Mouse (Mus musculus) right cerebral cortex, postnatal 14 days (tissue): ENCODE measurements around the gene Ldha.
A peak's percentile ranks its signal among the peaks of the same experiment; 100 is the strongest.

Source experiments
- DNase-seq: peaks from one replicate; pipeline ENCODE4 v3.0.0; 2022

The Ldha gene

DNA sequence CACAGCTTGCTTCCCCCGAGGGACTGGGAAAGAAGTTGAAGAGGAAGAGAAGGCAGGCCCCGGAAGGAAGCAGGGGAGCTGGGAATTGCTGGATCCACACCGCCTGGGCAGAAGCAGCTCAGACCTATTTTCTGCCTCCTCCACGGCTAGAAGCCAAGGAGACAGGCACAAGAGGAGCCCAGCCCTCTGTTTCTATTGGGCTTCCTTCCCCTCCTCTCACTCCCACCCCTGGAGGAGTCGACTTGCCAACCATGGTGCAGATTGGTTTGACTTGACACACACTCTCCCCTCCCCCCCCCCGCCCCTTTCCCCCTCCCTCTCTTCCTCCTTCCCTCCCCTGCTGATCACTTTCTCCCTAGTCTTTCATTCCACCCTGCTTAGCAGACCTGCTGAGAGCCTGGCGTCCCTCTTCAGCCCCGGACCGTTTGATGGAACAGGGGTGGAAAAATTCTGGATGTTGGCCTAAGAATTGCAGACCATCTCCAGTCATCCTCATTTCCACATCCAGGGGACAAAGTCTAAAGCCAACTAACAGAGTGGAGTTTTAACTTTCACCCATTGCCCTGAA is 3.1 kb upstream of the Ldha start:
- peak; percentile 35 for DNase-seq

DNA sequence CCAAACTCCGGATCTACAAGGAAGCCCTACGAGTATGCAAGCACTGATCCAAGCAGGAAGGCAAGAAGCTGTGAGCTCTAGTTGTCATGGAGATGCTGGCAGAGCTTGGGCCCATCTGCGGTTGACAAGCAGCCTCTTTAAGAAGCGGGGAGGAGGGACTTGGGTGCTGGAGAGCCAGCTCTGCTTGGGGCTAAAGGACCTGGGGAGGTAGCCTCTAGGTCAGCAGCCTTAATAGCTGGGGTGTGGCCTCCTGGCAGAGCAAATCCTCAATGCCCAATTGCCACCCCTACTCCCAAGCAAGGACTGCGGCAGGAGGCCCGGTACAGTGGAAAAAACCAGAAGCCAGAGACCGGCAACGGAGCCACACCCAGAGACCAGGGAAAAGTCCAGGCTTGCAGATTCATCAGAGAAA is 2.4 kb upstream of the Ldha start:
- peak; percentile 71 for DNase-seq

DNA sequence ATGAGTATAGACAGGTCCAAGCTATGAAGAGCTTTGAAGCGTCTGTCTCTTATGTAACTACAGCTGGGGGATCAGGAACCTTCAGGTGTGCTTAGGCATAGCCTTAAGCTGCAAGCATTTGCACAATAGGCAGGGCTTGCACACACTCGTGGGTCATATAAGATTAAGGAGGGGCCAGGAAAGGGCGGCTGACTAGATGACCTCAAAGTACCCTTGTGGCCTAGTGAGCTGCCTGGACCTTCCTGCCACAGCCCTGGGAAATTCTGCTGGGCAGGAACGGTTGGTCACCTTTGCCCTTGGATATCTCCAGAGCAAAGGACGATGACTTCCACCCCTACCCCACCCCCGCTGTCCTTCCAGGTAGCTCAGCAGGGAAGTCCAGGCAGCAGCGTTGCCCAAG is 1.8 kb upstream of the Ldha start:
- no peak for DNase-seq

DNA sequence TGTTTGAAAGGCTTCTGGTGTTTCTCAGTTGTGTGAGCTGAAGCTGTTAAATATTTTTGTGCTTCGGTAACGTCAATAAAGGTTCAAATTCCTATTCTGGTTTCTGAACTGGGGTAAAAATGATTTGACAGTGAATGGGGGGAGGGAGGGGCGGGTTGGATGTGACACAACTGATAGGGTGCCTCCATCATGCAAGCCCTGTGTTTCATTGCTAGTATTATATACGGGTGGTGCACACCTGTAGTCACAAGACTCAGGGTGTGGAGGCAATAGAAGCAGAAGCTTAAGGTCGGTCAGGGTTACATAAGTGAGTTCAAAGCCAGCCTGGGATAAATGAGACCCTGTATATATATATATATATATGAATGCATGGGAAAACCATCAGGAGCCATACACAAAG is 1.4 kb upstream of the Ldha start:
- no peak for DNase-seq

DNA sequence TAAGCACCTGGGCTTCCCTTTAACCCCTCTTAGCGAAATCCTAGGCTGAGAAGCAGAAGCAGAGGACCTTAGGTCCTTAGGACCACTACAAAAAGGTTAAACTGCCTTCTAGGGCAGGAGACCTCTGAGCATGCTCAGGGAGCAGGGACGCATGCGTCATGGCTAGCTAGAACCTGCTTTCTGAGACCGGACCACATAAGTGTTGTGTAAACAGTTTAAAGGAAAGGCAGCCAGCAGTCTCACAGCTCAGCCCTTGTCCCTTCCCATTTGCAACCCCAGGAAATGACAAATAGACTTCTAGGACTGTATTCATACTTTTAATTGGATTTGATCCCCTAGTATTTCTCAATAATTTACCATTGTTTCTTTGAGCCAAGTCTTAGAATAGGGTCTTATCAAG is 949 bp upstream of the Ldha start:
- DNase-seq, result no peak

DNA sequence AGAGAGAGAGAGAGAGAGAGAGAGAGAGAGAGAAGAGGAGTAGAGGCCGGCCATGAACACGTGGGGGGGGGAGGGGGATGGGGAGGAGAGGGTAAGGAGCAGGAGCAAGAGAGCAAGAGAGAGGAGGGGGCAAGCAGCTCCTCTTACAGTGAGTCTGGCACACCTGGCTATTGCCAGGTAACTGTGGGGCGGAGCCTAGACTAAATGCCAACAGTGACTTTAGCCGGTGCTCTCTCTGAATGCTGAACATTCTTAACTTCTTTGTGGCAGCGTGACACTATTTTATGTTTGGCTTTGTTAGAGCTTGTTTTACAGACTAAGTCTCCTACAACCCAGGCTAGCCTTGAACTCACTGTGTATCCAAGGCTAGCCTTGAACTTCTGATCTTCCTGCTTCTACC is 1.0 kb downstream of the Ldha start:
- no peak for DNase-seq

DNA sequence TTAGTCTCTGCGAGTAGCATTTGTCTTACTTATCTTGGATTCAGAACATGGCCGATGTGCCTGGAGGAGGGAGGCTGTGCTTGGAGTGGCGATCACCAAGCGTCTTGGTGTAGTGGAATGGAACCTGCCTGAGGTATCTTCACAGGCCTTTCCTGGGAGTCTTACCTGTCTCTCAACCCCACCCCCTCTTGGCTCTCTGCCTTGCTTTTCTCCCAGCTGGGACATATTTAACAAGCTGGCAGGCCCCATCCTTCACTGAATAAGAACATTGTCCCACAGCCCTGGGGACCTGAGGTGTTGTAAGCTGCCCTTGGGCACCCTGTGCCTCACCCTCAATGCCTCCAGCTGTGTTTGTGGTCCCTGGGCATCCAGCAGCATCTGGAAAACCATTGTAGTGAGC is 2.3 kb downstream of the Ldha start:
- DNase-seq, result no peak

DNA sequence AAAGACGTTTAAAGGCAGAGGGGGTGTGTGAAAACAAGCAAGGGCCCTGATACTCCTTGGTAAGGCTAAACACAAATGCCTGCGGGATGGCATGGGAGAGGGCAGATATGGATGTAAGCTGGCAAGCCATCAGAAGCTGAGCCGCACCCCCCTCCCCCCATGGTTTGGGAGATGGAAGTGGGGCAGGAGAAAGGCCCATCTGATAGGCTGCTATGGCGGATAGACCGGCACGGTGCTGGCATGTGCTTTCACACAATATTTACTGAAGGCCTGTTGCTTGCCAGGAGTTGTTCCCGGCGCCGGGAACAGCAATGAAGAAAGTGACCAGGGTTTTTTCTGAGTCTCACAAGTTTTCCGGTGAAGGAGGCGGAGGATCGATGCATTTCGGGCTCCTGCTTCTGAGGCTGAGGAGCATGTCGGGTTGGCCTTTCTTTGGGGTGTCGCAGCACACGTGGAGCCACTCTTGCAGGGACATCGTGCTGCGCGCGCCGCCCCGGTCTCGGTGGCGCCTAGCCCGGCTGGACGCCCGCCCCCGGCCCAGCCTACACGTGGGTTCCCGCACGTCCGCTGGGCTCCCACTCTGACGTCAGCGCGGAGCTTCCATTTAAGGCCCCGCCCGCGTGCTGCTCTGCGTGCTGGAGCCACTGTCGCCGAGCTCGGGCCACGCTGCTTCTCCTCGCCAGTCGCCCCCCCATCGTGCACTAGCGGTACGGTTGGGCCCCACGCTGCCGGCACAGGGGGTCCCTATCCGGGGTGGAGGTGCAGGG is 4.1 kb downstream of the Ldha start:
- DNase-seq, result peak; percentile 97

DNA sequence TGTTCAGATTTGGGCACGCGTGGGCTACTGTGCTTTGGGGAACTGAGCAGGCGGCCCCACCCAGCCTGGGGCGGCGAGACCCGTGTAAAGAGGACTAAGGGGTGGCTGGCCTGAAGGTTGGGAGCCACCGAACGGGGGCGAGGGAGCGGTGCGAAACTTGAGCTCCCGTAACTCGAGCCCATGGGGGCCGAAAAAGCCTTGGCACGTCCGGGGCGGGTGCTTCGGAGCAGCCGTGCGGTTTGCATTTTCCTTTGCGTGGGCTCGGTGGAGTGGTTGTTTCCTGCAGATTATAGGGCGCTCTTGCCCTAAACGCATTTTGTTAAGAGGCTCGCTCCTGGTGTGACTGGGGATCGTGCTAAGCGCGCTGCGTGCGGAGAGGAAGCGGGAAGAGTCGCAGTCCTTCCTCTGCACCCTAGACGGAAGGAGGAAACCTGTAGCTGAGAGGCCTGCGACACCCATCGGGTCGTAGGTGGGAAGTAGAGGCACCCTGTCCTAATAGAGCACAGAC is 4.8 kb downstream of the Ldha start:
- DNase-seq, result peak; percentile 21

DNA sequence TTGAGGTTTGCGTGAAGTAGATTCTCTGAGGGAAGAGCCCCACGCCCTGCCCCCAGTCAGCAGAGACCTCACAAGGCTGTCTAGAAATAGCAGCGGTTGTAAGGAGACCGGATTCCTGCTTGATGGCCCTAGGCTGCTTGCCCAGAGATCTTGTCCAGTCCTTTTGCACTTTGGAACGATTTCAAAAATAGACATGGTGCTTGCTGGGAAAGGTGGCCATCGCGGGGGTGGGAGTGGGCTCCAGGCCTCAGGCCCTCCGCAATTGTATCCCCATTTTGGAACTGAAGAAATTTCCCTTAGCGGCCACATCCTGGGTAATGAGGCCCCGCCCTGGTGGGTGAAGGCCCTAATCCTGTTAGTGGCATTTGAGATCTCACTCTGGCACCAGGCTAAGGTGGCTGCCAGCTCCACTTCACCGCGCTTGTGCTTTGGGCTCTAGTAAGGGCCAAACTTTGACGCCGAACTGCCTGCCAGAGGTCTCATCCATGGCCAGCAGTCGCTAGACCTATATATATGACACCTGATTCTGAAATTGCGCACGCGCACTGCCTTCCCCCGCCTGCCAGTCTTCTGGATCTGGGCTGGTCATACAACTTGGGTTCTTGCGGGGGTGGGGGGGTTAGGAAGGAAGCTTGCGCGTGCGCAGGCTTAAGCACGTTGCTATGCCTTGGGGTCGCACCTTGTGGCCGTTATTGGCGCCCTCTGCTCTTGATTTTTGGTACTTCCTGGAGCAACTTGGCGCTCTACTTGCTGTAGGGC is 5.4 kb downstream of the Ldha start:
- peak; percentile 53 for DNase-seq

DNA sequence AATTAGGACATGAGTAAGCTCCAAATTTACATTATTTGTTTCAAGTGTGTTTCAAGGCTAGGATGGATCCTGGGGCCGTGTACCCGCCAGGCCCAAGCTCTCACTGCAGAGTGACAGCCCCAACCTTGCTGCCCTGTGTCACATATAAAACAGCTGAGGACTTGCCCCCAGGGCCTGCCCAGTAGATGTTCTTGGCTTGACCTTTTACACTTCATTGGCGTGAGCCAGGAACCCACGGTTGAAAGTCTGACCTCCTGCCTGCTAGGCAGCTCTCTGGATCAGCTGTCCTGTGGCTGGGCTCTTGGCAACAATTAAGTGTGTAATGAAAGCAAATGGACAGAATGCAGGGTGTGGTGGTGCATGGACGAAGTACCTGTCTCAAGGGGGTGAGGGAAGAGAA is 8.0 kb downstream of the Ldha start:
- no peak for DNase-seq

DNA sequence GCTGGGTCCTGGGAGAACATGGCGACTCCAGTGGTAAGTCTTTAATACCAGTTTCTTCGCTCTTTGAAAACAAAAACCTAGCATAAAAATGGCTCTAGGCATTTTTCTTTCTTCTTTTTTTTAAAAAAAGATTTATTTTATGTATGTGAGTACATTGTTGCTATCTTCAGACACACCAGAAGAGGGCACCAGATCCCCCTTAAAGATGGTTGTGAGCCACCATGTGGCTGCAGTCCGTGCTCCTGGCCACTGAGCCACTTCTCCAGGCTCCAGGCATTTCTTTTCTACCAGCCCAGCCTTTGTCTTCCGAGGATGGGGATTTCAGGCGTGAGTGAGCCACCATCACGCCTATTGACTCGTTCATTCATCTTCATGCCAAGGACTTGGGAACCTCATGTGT is 9.8 kb downstream of the Ldha start:
- no peak for DNase-seq

DNA sequence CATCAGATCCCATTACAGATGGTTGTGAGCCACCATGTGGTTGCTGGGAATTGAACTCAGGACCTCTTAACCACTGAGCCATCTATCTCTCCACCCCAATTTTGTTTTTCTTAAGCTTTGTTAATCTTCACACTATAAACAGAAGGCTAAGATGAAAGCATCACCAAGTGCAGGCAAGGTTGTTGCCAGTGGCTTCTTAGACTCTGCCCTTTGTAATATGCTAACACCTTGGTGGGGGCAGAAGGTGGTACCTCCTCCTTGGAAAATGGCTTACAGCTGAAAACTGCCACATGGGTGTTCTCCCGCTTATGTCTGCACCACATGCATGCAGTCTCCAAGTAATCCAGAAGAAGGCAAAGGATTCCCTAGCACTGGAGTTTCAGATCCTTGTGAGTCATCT is 11.4 kb downstream of the Ldha start:
- DNase-seq, result no peak

DNA sequence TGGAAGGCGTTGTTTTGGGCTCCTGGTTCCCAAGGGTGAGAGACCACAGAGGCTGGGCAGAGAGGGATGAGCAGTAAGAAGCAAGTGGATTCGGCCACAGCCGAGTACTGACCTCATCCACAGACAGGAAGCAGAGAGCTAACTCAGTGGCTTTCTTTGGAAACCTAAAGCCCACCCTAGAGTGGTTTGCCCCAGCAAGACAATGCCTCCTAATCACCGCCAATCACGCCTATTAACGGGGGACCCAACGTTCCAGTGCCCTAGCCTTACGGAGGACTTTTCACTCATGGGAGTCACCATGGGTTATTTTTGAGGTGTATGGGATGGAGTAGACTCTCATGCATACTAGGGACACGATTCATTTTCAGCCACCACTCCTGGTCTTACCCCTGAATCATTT is 12.1 kb downstream of the Ldha start:
- no peak for DNase-seq

DNA sequence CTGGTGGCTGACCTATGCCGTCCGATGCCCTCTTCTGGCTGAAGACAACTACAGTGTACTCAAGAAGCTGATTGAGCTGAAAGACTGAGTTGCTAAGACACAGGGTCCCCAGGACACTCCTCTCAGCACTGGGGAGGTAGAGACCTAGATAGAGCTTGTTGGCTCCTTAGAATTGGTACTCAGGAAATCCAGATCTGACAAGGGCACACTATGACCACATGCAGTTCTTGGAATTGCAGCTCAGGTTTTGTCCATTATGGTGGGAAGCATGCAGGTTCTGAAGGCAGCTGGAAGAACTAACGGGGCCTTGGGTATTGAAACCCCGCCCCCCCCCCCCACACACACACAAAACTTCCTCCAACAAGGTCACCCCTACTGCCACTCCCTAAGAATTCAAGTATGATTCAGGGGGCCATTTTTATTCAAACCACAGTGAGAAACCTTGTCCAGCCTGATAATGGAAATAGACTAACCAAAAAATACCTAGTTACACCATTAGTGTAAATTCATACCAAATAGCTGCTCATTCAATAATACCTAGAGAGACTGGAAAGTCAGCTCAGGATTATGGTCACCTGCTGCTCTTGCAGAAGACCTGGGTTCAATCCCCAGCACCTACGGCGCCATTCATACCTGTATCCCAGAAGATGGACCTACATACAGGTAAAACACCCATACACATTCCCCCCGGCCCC is 14.7 kb downstream of the Ldha start:
- no peak for DNase-seq

DNA sequence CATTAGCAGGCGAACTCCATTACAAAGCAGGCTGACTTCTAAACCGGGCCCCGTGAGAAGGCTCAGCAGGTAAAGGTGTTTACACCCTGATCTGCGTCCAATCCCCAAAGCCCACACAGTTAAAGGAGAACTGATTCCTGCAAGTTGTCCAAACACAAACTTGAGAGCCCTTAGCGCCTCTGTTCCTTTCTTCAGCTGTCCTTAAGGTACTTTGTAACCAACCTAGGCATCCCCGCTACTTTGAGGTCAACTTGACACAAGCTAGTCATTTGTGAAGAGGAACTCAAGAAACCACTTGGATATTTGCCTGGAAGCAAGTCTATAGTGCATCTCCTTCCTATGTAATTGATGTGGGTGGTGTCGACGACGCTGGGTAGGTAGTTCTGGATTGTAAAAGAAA is 16.2 kb downstream of the Ldha start:
- no peak for DNase-seq

DNA sequence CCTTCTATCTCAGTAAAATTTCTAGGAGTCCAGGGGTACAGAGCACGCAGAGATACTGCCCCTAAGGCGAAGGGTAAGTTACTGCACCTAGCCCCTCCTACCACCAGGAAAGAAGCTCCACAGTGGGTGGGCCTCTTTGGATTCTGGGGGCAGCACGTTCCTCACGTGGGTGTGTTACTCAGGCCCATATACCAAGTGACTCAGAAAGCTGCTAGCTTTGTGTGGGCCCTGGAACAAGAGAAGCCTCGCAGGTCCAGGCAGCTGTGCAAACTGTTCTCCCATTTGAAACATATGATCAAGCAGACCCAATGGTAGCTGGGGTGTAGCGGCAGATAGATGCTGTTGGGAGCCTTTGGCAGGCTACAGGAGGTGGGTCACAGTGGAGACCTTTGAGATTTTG is 17.8 kb downstream of the Ldha start:
- no peak for DNase-seq

DNA sequence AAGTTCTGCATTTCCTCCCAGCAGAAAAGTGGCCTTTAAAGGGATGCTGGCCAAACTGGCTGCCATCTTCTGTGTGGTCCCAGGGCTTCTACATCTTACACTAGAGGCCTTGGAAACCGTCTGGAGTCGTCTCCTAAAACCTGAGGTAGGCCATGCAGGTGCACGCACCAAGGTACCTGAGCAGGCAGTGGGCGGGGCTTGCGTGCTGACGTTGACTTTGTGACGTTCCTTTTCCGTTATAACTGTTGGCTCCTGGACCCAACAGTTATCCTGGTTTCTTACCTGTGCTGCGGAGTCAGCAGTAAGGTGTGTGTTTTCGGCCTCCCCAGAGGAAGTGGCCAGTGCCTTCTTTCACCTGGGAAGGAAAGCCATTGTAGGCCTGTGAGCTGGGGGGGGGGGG is 19.7 kb downstream of the Ldha start, which contains the start of gene Ldhc:
Gene Ldhc (plus strand): TSS at position 208 of the 400 bp plus-strand sequence.
- DNase-seq, result no peak

DNA sequence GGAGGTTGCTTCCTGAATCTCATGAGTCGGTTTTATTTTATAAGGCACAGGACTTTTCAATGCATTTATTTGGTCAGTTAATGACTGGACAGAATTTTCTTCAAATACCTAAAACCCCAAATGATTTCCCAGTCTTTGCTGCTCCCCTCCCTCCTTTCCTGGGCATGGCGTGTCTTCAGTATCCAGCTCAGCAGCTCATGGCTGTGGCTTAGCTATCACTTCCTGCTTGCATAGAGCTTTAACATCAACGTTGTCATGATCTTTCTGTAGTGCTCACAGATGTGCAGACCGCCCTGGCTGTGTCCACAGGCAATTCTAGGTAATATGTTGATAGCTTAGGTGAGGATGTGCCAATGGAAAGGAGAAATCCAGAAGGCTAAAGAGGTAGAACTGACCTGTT is 30.7 kb downstream of the Ldha start:
- DNase-seq, result no peak

DNA sequence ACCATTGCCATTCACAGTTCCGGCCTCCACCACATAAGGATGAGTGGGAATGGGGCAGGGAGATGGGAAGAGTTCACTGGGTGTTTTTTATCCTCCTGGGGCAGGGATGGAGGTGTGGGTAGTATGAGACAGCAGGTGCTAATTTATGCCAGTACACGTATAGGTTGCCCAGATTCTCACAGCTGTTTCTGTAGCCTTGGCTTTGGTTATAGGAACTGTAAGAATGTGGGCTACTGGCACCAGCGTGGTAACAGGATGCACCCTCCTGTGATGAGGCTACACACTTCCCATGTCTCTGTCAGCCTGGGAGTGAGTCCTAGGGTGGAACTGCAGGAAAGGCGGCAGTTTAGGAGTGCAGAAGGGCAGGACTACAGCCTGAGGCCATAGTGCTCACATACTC is 35.6 kb downstream of the Ldha start:
- DNase-seq, result no peak

DNA sequence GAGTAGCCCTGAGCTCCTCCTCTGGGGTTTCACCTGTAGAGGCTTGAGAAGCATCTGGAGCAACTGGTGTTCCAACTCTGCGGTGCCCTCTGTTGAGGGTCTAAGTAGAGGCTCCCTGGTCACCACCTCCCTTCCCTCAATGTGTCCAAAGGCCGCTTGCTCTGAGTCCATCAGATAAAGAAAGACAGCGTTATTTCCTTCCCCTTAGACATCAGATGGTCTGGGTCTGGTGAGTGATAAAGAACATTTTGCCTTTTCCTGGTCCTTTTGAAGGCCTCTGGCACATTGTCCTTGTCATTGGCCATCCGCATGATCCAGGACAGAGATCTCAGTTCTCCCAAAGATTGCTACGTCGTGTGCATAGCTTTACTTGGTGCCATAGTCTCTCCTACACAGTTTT is 36.0 kb downstream of the Ldha start:
- no peak for DNase-seq

DNA sequence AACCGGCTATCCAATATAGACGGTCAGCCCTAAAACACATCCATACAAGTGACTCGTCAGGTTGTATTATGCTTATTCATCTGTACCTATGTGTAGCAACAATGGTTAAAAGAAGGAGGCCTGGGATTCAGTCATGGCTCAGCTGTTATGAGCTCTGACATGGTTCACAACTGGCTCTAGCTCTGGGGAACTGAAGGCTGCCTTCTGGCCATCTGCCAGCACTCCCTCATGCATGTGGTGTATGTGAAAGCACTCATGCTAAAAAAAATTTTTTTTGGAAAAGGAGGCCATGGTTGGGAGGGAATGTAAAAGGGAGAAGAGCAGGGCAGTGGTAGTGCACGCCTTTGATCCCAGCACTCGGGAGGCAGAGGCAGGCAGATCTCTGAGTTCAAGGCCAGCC is 38.6 kb downstream of the Ldha start:
- peak; percentile 19 for DNase-seq

DNA sequence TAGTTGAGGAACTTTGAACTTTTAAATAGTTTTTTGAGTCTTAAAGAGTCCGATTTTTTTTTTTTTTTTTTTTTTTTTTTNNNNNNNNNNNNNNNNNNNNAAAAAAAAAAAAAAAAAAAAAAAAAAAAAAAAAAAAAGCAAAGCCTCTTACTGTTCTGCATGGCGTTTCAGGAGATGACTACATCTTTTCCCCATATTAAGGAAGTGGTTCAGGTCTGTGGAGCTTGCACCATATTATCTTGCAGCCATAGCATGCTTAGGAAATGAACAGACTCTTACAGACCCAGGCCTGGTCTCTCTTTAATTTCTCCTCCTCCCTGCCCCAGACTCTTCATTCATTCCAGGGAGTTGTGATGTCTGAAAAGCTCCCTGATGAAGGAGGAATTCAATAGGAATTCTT is 39.7 kb downstream of the Ldha start:
- no peak for DNase-seq
